Mouse (Mus musculus) ovary, postnatal 10 days (tissue): Measurements from ENCODE around the gene Eci3.
"Not testable (repeated sequence)": the region's sequence is repeated elsewhere in the genome, so short reads cannot be mapped to it uniquely, and the experiment has no call there.

Experiments used
- DNase-seq: peaks from one replicate; pipeline ENCODE4 v3.0.0; 2022; ENCODE audit warnings: low spot score

The Eci3 gene

GRCm38 (mm10) chr13:34963511-34964397, at the start of gene Eci3:
TSS of gene Eci3 (minus strand) at chr13:34963810.
- peak; percentile 10 for DNase-seq

GRCm38 (mm10) chr13:34995925-34996324, 32.3 kb upstream of the Eci3 start:
- no peak for DNase-seq

GRCm38 (mm10) chr13:34993983-34994811, 30.6 kb upstream of the Eci3 start:
- peak; percentile 90 for DNase-seq

- no peak for DNase-seq
Observed at GRCm38 (mm10) chr13:34993595-34993982, 30.0 kb upstream of the Eci3 start.

GRCm38 (mm10) chr13:34993085-34993484, 29.5 kb upstream of the Eci3 start:
- no peak for DNase-seq

- DNase-seq: no peak
Observed at GRCm38 (mm10) chr13:34991581-34992273, 28.1 kb upstream of the Eci3 start.

GRCm38 (mm10) chr13:34983479-34983878, 19.9 kb upstream of the Eci3 start:
- not testable (repeated sequence) for DNase-seq

- DNase-seq: not testable (repeated sequence)
Observed at GRCm38 (mm10) chr13:34978635-34979034, 15.0 kb upstream of the Eci3 start.

GRCm38 (mm10) chr13:34977410-34977809, 13.8 kb upstream of the Eci3 start:
- no peak for DNase-seq

GRCm38 (mm10) chr13:34976116-34976515, 12.5 kb upstream of the Eci3 start:
- no peak for DNase-seq

- no peak for DNase-seq
Observed at GRCm38 (mm10) chr13:34973770-34974169, 10.2 kb upstream of the Eci3 start.

GRCm38 (mm10) chr13:34973149-34973548, 9.5 kb upstream of the Eci3 start:
- no peak for DNase-seq

- not testable (repeated sequence) for DNase-seq
Observed at GRCm38 (mm10) chr13:34972456-34972855, 8.8 kb upstream of the Eci3 start.

- DNase-seq: not testable (repeated sequence)
Observed at GRCm38 (mm10) chr13:34965647-34966046, 2.0 kb upstream of the Eci3 start.

GRCm38 (mm10) chr13:34964866-34965265, 1.3 kb upstream of the Eci3 start:
- DNase-seq: no peak

GRCm38 (mm10) chr13:34964419-34964818, 809 bp upstream of the Eci3 start:
- no peak for DNase-seq

GRCm38 (mm10) chr13:34960996-34961770, 2.4 kb downstream of the Eci3 start:
- DNase-seq: no peak

GRCm38 (mm10) chr13:34958158-34958557, 5.5 kb downstream of the Eci3 start:
- DNase-seq: not testable (repeated sequence)

- DNase-seq: no peak
Observed at GRCm38 (mm10) chr13:34956901-34957300, 6.7 kb downstream of the Eci3 start.

- DNase-seq: not testable (repeated sequence)
Observed at GRCm38 (mm10) chr13:34951437-34951836, 12.2 kb downstream of the Eci3 start.

- no peak for DNase-seq
Observed at GRCm38 (mm10) chr13:34942370-34942769, 21.2 kb downstream of the Eci3 start.
